Mouse (Mus musculus): ENCODE results near the gene Ush1c.

Ush1c gene

GRCm38 (mm10) chr7:46238346-46238745 is at the start of gene Ush1c:
Gene Ush1c (minus strand): TSS chr7:46238503.
- no peak for DNase-seq (ENCODE audit: inconsistent ontology term)

DNA sequence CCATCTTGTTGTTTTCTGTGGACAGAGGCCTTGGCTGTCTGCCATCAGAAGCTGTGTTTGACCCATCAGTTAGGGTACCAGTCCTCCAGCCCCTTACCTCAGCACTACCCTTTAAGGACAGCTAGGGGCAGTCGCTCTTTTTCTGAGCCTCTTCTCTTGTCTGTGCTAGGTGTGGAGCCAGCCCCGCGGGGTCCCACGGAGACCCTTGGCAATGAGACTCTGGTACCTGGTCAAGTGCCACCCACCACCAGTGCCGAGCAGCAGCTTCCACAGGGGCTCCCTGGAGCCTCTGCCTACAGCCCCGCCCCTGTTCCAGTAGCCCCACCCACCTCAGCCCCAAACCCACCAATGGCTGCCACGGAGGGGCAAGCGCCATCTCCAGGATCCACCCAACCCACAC is 48.7 kb upstream of the Ush1c start:
- DNase-seq (ENCODE audit: inconsistent ontology term): no peak

GRCm38 (mm10) chr7:46286391-46286790 is 48.1 kb upstream of the Ush1c start:
- DNase-seq (ENCODE audit: inconsistent ontology term): no peak

GRCm38 (mm10) chr7:46285161-46285839 is 47.0 kb upstream of the Ush1c start:
- no peak for DNase-seq (ENCODE audit: inconsistent ontology term)

- DNase-seq (ENCODE audit: inconsistent ontology term): no peak
These were observed 45.4 kb upstream of the Ush1c start for GRCm38 (mm10) chr7:46283681-46284080.

GRCm38 (mm10) chr7:46282276-46282675 is 44.0 kb upstream of the Ush1c start:
- no peak for DNase-seq (ENCODE audit: inconsistent ontology term)

GRCm38 (mm10) chr7:46280896-46281295 is 42.6 kb upstream of the Ush1c start:
- no peak for DNase-seq (ENCODE audit: inconsistent ontology term)

- DNase-seq (ENCODE audit: inconsistent ontology term): peak; percentile 39
These were observed 41.6 kb upstream of the Ush1c start for GRCm38 (mm10) chr7:46279946-46280345.

GRCm38 (mm10) chr7:46276156-46276555 is 37.9 kb upstream of the Ush1c start:
- DNase-seq (ENCODE audit: inconsistent ontology term): no peak

- no peak for DNase-seq (ENCODE audit: inconsistent ontology term)
These were observed 13.5 kb upstream of the Ush1c start for GRCm38 (mm10) chr7:46251841-46252240.

DNA sequence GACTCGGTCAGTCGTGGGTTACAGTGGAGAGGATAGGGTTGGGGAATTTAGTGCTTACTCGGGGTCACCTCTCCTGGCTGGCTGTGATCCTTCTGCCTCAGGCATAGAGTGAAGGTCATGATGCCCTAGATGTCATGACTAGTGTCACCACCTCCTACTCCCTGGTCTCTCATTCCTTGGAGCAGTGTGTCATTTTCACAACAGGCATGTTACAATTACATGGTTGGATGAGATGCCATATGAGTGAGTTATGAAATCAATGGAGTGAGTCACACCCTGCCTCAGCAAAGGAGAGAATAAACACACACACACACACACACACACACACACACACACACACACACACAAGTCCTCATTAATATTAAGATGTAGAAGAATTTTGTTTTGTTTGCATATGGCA is 9.3 kb upstream of the Ush1c start:
- DNase-seq (ENCODE audit: inconsistent ontology term): peak; percentile 63

- DNase-seq (ENCODE audit: inconsistent ontology term): peak; percentile 74
These were observed 8.6 kb upstream of the Ush1c start for GRCm38 (mm10) chr7:46246876-46247275.

- DNase-seq (ENCODE audit: inconsistent ontology term): no peak
These were observed 2.4 kb upstream of the Ush1c start, which contains the start of gene Otog for GRCm38 (mm10) chr7:46240696-46241095. Gene Otog (plus strand): TSS chr7:46240987.

- DNase-seq (ENCODE audit: inconsistent ontology term): no peak
These were observed 1.8 kb upstream of the Ush1c start for GRCm38 (mm10) chr7:46240091-46240490.

- no peak for DNase-seq (ENCODE audit: inconsistent ontology term)
These were observed 1.1 kb downstream of the Ush1c start for GRCm38 (mm10) chr7:46237192-46237591.

DNA sequence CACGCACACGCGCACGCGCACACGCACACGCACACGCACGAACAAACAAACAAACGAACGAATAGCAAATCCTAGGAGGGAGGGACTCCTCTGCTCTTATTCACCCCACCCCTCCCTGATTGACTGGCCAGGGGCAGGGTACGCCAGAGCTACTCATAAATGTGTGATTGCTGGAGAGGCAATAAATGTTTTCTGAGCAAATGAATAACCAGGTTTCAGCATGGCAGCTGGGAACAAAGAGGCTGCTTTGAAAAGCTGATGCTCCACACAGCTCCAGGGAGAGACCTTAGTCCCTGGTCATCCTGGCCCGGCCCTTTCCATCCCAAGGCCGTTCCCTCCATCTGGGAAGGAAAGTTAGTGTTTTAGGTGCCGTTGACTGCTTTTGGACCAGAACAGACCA is 1.9 kb downstream of the Ush1c start:
- no peak for DNase-seq (ENCODE audit: inconsistent ontology term)

DNA sequence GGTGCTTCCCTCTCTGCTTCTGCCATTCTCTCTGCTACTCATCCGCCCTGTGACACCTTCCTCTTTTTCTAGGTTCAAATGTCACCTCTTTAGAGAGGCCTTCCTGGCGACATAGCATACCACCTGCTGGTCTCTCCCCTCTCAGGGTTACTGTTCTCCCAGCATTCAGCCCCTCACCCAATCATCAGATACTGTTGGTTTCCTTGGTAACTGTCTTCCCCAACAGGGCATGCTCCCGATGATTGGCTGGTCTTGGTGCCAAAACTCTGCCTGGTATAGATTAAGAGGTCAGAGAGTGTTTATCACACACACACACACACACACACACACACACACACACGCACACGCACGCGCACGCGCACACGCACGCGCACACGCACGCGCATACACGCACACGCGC is 2.4 kb downstream of the Ush1c start:
- no peak for DNase-seq (ENCODE audit: inconsistent ontology term)

DNA sequence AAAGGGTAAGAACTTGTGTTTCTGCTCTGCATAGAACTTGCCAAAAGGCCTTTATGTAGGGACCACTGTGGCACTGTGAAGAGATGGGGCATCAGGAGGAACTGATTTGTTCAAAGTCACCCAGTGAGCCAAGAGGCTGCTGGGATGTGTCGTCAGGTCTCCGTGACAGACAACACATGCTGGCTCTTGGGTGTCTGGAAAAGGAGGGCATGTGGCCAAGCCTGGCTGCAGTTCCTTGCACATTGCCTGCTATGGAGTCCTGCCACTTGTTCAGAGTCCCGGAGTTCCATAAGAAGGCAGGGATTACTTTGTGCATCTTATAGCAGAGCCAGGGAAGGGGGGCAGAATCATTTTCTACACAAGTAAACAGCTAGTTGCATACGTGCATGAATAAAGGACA is 11.4 kb downstream of the Ush1c start:
- DNase-seq (ENCODE audit: inconsistent ontology term): no peak

DNA sequence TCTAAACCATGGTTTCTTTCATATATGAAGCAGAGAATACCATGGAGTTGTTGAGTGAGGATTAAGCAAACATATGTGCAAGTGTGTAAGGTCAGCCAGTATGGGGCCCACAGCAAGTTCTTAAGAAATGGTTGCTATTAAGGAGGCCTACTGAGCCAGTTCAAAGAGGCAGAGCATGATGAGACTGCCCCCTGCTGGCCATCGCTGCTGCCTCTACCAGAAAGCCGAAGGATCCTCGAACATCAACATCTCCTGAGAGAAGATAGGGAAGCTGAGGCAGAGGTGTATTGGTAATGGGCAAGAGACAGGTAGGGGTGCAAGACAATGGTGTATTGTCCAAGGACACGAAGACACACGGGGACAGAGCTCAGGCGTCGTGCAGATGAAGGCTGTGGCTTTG is 12.1 kb downstream of the Ush1c start:
- no peak for DNase-seq (ENCODE audit: inconsistent ontology term)

GRCm38 (mm10) chr7:46220591-46221129 is 17.6 kb downstream of the Ush1c start:
- no peak for DNase-seq (ENCODE audit: inconsistent ontology term)

- DNase-seq (ENCODE audit: inconsistent ontology term): peak; percentile 33
These were observed 19.9 kb downstream of the Ush1c start for GRCm38 (mm10) chr7:46218415-46218814.

DNA sequence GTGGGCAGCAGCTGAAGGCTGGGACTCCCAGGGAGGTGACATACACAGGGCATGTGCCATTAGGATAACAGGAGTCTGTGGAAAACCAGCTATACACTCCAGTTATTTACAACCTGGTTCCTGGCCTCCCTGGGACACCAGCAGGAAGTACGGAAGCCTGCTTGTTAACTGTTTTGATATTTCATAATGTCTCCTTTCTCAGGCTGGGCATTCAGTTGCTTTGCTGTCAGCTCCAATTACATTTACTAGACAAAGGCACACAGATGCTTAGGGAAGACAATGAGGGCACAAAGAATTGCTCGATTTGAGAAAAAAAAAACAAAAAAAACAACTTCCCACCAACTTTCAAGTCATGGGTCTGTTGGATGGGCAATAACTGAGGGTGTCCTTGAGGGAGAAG is 21.8 kb downstream of the Ush1c start:
- peak; percentile 86 for DNase-seq (ENCODE audit: inconsistent ontology term)

DNA sequence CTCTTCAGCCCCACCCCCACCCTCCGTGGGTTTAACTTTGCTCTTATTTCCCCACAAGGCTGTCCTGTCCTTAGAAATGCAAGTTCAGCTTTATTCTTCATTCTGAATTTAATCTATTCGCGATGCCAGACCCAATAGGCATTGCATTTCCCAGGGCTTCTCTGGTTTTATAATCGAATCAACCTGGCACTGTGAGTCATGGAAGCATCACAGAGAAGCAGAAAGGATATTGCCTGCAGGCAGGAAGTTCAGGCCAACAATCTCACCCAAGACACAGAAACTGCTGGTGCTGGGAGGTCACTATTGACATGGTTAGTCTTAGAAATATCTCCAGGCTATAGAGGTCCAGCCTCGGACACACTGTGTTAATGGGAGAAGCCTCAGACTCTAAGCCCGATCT is 28.0 kb downstream of the Ush1c start:
- no peak for DNase-seq (ENCODE audit: inconsistent ontology term)

DNA sequence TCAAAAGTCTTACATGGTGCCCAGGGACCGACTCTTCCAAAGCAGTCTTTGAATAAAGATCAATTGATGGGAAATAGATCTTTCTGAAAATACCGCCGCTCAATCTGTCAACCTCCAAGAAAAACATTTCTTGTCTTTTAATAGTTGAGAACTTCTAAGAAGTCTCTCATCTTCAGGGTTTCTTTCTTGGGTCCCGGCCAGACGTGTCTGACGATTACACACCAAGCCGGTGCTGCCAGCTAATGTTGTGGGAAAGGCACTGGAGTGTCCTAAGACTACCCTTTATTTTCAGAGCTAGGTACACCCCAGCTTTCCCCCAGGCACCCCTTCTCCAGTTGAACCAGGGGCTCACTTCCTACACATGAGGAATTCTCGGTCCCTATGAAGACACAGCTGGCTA is 30.2 kb downstream of the Ush1c start:
- no peak for DNase-seq (ENCODE audit: inconsistent ontology term)

Measured in Muller cell, postnatal 12 days (primary cell).